Mouse (Mus musculus) C2C12 (cell line): ENCODE results near the gene Rab13.

Experiments
- CTCF ChIP-seq: IDR thresholded peaks from one replicate; pipeline ENCODE4 v1.5.1; 2011; ENCODE audit not compliant: control insufficient read depth, insufficient read depth, insufficient read length
- MAX ChIP-seq: IDR thresholded peaks from one replicate; pipeline ENCODE4 v1.6.1; 2011; ENCODE audit warnings: mild to moderate bottlenecking, control low read depth

- TF ChIP-seq CTCF (no peak), MAX (no peak)
Observed at GRCm38 (mm10) chr3:90265932-90266741, 52.6 kb downstream of the Rab13 start.
